Mouse (Mus musculus) ES-E14 (cell line): ENCODE data around the gene Plekha3.

Experiments
- CHD2 ChIP-seq: IDR thresholded peaks from 2 replicates; pipeline ENCODE4 v1.6.1; 2014; ENCODE audit warnings: mild to moderate bottlenecking, low read depth, low read length, inconsistent platforms
- MAFK ChIP-seq: IDR thresholded peaks from 2 replicates; pipeline ENCODE4 v1.6.1; 2014; ENCODE audit warnings: mild to moderate bottlenecking, low read depth, low read length, inconsistent platforms; ENCODE audit not compliant: insufficient read depth
- ZNF384 ChIP-seq: IDR thresholded peaks from 2 replicates; pipeline ENCODE4 v1.6.1; 2012; ENCODE audit warnings: low read depth, low read length, inconsistent platforms

DNA sequence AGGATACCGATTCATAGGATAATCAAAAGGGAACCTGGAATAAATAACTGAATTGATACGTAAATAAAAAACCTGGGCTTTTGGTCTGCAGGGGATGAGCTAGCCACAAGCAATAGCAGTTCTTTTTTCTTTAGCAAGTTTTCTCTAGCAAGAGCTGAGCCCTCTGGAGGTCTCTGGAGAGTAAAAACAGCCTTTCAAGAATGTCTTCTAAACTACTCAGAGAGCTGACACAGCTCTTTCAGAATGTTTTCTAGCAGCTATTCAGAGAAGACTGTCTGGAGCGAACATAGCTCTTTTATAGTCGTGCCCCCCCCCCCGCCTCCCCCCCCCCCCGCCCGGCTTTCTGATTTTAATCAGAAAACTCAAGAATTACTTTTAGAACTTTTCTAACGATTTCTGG, 15.7 kb upstream of the Plekha3 start:
- TF ChIP-seq ZNF384, result no peak
- TF ChIP-seq CHD2, result no peak
- no peak for TF ChIP-seq MAFK
